Mouse (Mus musculus) left cerebral cortex, adult 9 months (tissue): ENCODE results near the gene Tfap4.

ENCODE experiments used
- DNase-seq, 2 experiments: peaks; one replicate each; pipeline ENCODE4 v3.0.0; 2022; ENCODE audit warnings: low spot score in 2 of 2

Tfap4 gene

DNA sequence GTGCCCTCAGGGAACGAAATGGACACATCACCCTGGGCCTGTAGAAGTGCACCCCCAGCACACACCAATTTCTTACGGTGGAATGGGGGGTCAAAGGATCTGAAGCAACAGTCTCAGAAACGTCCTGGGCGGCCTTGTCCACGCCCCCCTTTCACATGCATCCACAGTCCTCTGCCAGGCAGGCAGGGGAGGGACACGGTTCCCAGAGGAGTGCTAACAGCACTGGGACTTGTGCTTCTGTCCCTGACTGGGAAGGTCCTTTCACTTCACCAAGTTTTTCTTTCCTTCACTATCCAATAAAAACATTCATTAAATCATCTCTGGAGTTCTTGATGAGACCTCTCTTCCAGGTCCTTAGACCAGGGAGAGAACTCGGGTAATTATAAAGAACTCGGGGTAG lies 39.0 kb downstream of the Tfap4 start:
- no peak for DNase-seq

DNA sequence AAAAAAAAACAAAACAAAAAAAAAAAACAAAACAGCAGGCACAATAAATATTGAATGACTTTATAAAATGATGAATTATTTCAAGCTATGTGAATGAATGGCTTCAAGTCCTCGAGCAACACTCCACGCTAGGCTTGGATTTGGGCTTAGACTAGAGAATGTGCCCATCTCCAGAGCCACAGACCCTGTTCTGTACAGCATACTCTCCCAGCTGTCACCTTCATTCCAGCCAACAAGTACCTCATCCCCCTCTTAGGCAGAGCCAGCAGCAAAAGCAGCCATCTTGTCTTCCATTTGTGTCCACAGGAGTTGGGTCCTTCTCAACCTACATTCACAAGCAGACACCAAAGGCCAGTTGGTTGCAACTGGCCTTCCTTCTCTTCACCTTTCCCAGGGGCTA lies 39.8 kb downstream of the Tfap4 start:
- no peak for DNase-seq

DNA sequence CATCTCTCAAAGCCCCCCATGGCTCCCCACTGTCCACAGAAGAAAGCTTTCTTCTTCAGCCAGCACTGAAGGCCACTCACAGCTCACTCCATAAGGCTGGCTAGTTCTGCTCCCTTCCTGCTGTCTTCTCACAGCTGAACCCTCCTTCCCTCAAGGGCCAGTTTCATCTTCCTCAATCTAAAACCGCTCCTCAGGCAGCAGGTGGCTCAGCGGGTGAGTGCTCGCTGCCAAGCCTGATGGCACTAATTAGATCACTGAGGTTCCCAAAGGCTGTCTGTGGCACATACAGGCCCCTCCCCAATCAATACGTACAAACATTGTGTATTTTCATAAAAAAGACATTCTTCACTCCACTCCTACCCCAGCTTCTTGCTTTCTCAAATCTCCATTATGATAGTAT lies 40.5 kb downstream of the Tfap4 start:
- no peak for DNase-seq

DNA sequence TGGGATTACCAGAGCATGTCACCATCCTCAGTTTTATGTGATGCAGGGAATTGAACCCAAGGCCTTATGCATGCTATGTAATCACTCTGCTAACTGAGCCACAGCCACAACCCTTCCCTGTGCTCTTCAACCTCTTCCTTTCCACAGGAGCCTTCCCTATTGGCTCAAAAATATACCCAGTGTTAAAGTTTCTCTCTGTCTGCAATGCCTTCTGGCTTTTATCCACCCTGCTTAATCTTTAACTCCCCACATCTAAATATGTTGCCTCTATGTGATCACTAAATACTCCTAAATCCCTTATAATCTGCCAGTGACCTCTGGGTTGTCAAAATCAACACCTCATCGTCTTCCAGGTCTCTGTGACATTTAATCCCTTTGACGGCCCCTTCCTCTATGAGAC lies 41.7 kb downstream of the Tfap4 start:
- DNase-seq, result no peak

DNA sequence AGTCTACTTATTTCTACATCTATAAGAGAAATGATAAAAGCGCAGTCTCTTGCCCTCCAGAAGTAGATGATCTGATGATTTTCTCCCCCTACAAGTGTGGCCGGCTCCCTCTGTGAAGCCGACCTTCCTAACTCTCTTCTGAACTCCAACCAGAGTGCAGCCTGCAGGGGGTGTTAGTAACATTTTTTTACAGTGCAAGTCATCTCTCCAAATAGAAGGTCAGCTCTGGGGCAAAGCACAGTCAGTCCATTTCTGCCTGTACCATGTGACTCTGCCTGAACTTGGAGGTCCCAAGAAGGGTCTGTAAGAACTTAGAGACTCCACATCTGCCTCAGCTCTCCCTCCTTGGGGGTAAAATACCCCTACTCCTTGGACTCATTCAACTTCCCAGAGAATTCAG lies 45.3 kb downstream of the Tfap4 start:
- DNase-seq, result no peak

DNA sequence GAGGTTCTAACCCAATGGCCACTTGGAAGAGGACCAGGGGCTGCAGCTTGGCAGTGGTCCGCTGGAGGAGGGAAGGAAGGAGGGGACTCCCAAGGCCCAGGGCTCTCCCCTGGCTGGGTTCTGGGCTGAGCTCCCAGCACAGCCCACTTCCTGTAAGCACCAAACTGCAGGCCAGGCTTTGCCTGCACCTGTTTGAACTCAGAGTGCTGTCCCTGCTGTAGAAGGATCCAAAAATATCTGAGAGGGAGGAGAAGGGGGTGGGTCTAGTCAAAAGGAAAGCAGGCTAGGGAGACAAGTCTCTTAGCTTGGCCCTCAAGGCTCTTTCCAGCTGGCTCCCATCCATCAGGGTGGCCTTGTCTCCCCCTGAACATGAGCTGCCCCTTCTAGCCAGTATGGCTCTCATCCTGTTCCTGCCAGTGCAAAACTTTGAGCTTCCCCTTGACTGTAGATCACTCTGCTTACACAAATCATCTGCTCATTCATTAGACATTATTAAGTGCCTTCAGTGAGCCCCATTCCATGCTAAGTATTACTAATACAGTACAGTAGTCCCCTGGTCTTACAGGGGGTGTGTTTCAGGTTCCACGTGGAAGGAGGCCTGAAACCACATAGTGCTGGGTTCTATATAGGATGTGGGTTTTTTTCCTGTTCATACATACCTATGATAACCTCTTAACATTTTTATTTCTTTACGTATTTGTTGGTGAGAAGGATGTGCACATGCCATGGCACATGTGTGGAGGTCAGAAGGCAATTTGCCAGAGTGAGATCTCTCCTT lies 46.8 kb downstream of the Tfap4 start:
- DNase-seq, result peak in 1 of 2 experiments; percentile 12

DNA sequence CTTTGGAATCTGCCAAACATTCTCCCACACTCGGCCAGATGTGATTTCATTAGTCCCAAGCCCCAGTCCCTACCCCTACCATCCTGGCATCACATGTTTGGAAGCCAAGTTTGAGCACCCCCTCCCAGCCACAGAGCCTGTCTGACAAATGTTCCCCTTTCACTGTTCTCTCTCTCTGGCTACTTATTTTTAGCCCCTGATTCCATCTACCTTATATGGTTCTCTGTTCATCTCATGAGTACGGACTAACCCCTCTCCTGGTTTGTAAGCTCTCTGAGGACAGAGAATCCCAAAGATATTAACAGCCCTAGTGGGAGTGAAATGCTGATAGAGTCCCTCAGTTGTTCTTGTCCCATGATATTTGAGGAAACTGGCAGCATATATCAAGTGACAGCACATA lies 48.3 kb downstream of the Tfap4 start:
- no peak for DNase-seq

DNA sequence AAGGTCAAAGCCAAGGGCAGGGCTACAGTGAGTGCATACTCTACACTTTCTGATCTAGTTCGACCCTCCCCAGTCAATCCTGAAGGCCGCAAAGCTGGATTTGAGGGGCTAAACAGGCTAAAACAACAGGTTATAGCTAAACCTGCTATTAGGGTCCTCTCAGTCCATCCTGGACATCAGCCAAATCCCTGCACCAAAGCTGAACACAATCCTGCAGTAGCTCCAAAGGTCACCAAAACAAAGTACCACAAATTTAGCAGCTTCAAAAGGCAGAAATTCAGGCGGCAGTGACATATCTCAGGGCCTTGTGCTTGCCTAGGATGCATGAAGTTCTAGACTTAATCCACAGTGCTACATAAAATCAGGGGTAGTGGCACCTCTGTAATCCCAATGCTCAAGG lies 53.5 kb downstream of the Tfap4 start:
- no peak for DNase-seq

DNA sequence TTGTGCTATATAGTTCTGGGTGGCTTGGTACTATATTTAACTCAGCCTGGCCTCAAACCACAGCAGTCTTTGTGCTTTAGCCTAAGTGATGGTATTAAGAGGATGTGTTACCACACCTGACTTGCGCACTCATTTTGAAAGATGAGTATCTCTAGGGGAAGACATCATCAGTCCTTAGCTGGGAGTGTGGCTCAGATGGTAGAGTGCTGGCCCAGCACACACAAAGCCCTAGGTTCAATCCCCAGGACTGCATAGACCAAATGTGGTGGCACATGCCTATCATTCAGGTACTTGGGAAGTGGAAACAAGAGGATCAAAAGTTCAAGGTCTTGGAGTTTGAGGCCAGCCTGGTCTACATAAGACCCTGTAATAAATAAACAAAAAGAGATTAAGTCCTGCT lies 56.2 kb downstream of the Tfap4 start:
- DNase-seq, result no peak

DNA sequence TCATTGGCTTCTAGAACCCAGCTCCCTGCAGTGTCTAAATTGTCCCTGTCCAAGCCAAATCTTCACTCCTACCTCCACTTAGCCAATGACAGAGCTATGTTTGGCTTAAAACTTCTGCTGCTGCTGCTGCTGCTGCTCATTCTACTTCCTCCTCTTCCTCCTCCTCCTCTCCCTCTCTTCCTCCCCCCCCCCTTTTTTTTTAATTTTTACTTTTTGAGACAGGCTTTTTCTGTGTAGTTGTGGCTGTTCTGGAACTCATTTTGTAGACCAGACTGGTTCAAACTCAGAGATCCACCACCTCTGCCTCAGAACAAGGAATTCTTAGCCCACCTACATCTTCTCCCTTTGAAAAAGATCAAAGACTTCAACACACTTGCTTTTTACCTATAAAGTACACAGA lies 57.1 kb downstream of the Tfap4 start:
- DNase-seq, result no peak

DNA sequence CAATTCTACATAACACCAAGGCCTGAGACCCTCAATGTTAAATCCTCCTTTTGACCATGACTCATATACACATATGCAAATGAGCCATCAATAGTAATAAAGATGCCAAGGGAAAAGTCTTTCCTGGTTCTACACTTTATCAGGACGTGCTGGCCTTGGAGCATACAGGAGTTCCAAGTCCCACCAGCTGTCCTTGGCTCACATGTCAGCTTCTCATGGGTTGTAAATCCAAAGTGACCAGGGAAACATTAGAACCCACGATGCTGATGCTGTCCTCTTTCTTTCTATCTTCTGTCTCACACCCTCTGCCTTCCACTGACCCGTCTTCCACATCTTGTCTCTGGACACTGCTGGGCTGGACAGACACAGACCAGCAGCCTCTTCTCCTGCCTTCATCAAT lies 58.0 kb downstream of the Tfap4 start:
- DNase-seq, result no peak

DNA sequence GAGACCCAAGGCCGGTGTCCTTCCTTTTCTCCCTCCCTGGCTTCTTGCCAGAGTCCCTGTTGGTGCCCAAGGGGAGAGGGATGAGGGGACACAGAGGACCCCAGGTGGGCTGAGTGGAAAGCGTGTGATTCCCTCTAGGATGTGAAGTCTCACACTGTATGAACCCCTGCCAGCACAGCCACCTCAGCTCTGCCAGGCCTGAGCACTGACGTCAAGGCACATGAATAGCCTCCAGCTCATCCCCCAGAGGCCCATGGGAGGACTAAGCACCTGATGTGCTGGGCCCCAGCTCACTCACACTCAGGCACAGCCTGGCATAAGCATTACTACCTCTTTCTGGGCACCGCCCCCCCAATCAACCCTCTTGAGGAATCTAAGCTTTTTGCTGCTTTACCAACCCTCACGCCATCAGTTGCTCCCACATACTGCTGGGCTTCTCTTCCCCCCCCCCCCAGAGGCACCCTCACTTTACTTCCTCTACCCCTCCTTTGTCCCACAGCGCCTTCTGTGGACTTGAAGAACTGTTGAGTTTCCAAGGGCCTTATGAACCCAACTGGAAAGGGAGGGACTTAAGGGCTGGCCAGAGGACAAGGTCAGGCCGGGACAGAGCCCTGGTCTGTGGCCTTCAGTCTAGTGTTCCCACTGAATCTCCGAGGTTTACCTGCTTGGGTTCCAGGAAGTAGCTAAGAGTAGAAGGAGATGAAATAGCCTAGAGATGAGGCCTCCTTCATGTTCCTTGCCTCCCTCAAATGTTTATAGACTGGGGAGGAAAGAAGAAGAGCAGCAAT lies 58.9 kb downstream of the Tfap4 start:
- DNase-seq, result no peak

DNA sequence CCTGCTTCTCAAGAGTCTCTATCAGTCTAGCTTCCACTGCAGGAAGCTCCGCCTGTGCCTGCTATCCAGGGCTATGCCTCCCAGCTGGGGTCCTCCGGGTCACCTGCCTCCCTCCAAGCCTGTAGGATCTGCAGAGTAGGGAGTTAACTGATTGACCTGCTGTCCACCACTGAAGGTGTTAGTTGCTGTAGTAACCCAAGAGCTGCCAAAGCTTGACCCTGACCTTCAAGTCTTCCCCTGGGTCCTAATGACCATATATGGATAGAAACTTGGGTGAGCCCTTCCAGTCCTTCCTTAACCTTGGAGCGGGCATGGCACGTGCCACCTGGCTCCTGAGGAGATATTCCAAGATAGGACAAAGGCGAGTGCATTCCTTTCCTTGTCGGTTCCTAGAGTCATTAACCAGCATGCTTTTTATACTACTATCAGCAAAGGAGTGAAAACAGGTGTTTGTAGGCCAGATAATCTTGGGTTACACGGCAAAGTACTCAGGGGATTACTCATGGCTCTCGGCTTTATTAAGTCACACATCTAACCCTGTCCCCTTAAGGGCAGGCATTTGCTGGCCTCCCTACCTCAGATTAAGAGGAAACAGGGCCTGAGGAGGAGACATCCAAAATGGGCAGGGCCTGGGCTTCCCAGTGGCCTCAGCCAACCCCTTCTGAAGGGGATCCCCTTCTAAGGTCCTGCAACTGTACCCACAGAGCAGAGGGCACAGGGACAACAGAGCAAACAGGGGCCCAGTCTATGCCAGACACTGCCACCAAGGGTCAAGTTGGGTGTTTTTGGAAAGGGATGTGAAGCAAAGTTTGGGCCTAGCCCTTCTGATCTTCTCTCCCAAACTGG lies 61.7 kb downstream of the Tfap4 start:
- no peak for DNase-seq

DNA sequence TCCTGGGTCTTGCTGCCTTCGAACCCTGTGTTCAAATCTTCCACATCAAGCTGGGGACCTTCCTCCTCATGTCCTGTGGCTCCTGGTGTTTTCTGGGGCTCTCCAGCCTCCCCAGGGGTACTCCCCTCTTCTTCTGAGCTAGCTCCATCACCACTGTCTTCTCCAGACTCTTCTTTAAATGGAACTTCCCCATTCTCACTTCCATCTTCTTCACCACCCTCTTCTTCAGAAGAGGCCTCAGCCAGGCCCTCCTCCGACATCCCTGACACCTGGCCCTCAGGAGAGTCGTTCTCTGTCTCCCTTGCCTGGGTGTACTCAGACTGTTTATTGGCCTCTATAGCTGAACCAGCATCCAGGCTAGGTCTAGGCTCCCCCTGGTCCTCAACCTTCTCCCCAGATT lies 63.2 kb downstream of the Tfap4 start:
- no peak for DNase-seq

DNA sequence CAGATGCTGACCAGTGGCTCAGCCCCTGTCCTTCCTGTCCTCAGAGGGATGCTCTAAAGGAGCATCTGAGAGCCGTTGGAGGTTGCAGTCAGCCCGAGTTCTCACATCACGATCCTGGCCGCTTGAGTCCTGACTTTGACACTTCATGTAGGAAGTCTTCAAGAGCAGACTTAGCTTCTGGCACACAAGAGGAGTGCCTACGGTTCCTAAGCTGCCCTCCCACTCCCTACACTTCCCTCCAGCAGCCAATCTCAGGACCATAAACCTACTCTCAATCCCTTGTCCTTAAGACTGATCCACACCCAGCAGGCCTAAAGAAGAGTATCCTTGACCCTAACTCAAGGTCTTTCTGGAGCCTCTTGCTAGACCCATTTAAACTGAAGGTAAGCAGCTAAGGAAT lies 63.8 kb downstream of the Tfap4 start:
- no peak for DNase-seq
